Comparison of ENCODE assay signal across 25 mouse cellular contexts in genomic region chr6:80301871-80302270, GRCm38 (mm10).
A peak's percentile ranks its signal among the peaks of the same experiment; 100 is the strongest.
DNase-seq lines count a peak whose midpoint lies in the region; ATAC-seq and TF ChIP-seq lines count a peak whose summit lies in the region.
"Had no signal": no experiment of that assay in that cellular context is flagged by ENCODE, and none has a peak within 500 bp of the region (broad histone marks: within the 10 kb centered on the region; RNA-seq: fewer than 3 reads in every experiment).

No protein-coding gene starts in this region.

- no peaks in the 10 kb centered on the region for H3K79me2 ChIP-seq in MEL (ENCODE audit: control insufficient read depth, insufficient read depth, low read length, poor library complexity)

- no peak for TF ChIP-seq CTCF in MEL (IDR thresholded peaks at IDR 0.05 in 2 of 3, conservative IDR thresholded peaks at IDR 0.05 in 1 of 3; ENCODE audit: control insufficient read depth in 1 of 3, insufficient read depth in 1 of 3, low read depth in 2 of 3, low read length in 3 of 3, poor library complexity in 1 of 3, severe bottlenecking in 1 of 3)
- TF ChIP-seq CTCF in bone marrow macrophage, adult 2 months (IDR thresholded peaks at IDR 0.05; ENCODE audit: low read depth, low read length), result no peak

- no peaks in the 10 kb centered on the region for H3K9me3 ChIP-seq in MEL (replicated peaks; ENCODE audit: insufficient read depth, low read length)
- H3K9me3 ChIP-seq in forebrain, embryonic 14.5 days (replicated peaks; ENCODE audit: control insufficient read depth, low read length), result no peaks in the 10 kb centered on the region
- H3K9me3 ChIP-seq: embryonic facial prominence, embryonic 10.5 days; forebrain, embryonic 13.5 days; G1E; heart, embryonic 15.5 days had no signal

- TF ChIP-seq EP300 in MEL (IDR thresholded peaks at IDR 0.05; ENCODE audit: low read depth in 1 of 2, low read length in 2 of 2), result no peak

- H3K4me3 ChIP-seq in MEL (ENCODE audit: control insufficient read depth in 1 of 2, insufficient read depth in 1 of 2, low read depth in 2 of 2, low read length in 2 of 2), result no peak overlapping the region
- H3K4me3 ChIP-seq in bone marrow macrophage, adult 2 months (ENCODE audit: insufficient read depth, low read length), result no peak overlapping the region
- H3K4me3 ChIP-seq in forebrain, embryonic 14.5 days (ENCODE audit: low read depth, low read length), result no peak overlapping the region
- H3K4me3 ChIP-seq: embryonic facial prominence, embryonic 10.5 days; forebrain, embryonic 13.5 days; heart, adult 2 months; heart, embryonic 15.5 days had no signal

- H3K27ac ChIP-seq in MEL (ENCODE audit: control insufficient read depth, low read depth, low read length), result no peak overlapping the region
- peak overlapping the region; percentile 11; the same call in 1 of the 2 replicates for H3K27ac ChIP-seq in bone marrow macrophage, adult 2 months (ENCODE audit: insufficient read depth, low read depth, low read length)
- H3K27ac ChIP-seq in forebrain, embryonic 14.5 days (ENCODE audit: low read depth, low read length), result no peak overlapping the region
- H3K27ac ChIP-seq: embryonic facial prominence, embryonic 10.5 days; forebrain, embryonic 13.5 days; heart, adult 2 months; heart, embryonic 15.5 days had no signal

- DNase-seq in MEL (ENCODE audit: low read depth, low spot score), result peak; percentile 3
- DNase-seq in embryo, embryonic 10.5 days (ENCODE audit: low spot score), result no peak
- DNase-seq in lung, postnatal 4 days, result no peak
- DNase-seq in forebrain, embryonic 14.5 days (ENCODE audit: low spot score), result no peak
- DNase-seq: adrenal gland, postnatal 14 days; B cell, adult 2 months; cerebellum, adult 11 months; cerebellum, adult 8-10 months; cerebellum, postnatal 25 days; gastrocnemius, postnatal 10 days; heart, adult 2 months; heart, postnatal 14 days had no signal

- no peak overlapping the region for H3K4me2 ChIP-seq in forebrain, embryonic 14.5 days (ENCODE audit: low read length)
- H3K4me2 ChIP-seq: forebrain, embryonic 13.5 days; heart, embryonic 11.5 days; heart, embryonic 15.5 days had no signal

- no peak for TF ChIP-seq RAD21 in MEL (IDR thresholded peaks at IDR 0.05; ENCODE audit: low read depth, low read length)

- TF ChIP-seq POLR2A in MEL (IDR thresholded peaks at IDR 0.05; ENCODE audit: control insufficient read depth in 1 of 2, insufficient read depth in 1 of 2, low read depth in 1 of 2, low read length in 2 of 2, poor library complexity in 1 of 2), result no peak
- no peak for TF ChIP-seq POLR2A in bone marrow macrophage, adult 2 months (IDR thresholded peaks at IDR 0.05; ENCODE audit: borderline replicate concordance, low read depth, low read length)

- no peak overlapping the region for H3K9ac ChIP-seq in MEL (ENCODE audit: control insufficient read depth, low read depth, low read length, poor library complexity, severe bottlenecking)
- no peak overlapping the region for H3K9ac ChIP-seq in forebrain, embryonic 14.5 days (ENCODE audit: low read length)
- H3K9ac ChIP-seq: forebrain, embryonic 13.5 days; heart, embryonic 15.5 days had no signal

- ATAC-seq in granulocyte monocyte progenitor cell, adult 5-6 weeks (replicated peaks; ENCODE audit: poor library complexity, severe bottlenecking), result peak; percentile 98
- ATAC-seq in forebrain, embryonic 14.5 days, result no peak
- ATAC-seq: activated CD4-positive, CD25-positive, alpha-beta regulatory T cell, adult 4 months; CD4-positive, CD25-positive, alpha-beta regulatory T cell, adult 4 months; forebrain, embryonic 13.5 days; hindbrain, embryonic 16.5 days; inflammation-experienced regulatory T-cells, adult 6 months; intestine, postnatal 0 days; Patski had no signal

- H3K36me3 ChIP-seq in MEL (ENCODE audit: control insufficient read depth in 1 of 2, insufficient read depth in 2 of 2, low read length in 2 of 2), result no peaks in the 10 kb centered on the region
- no peaks in the 10 kb centered on the region for H3K36me3 ChIP-seq in forebrain, embryonic 14.5 days (ENCODE audit: control insufficient read depth, insufficient read depth, low read length)
- H3K36me3 ChIP-seq: embryonic facial prominence, embryonic 10.5 days; G1E; heart, embryonic 15.5 days had no signal

- no peaks in the 10 kb centered on the region for H3K4me1 ChIP-seq in MEL (ENCODE audit: control insufficient read depth in 1 of 2, insufficient read depth in 2 of 2, low read length in 2 of 2)
- H3K4me1 ChIP-seq in bone marrow macrophage, adult 2 months (ENCODE audit: control insufficient read depth, insufficient read depth, low read length), result peaks cover 6% of the 10 kb centered on the region
- no peaks in the 10 kb centered on the region for H3K4me1 ChIP-seq in forebrain, embryonic 14.5 days (ENCODE audit: control insufficient read depth, insufficient read depth, low read length)
- H3K4me1 ChIP-seq: embryonic facial prominence, embryonic 10.5 days; forebrain, embryonic 13.5 days; heart, embryonic 15.5 days had no signal

- no peaks in the 10 kb centered on the region for H3K27me3 ChIP-seq in MEL (ENCODE audit: control insufficient read depth in 1 of 2, insufficient read depth in 2 of 2, low read length in 2 of 2)
- H3K27me3 ChIP-seq in forebrain, embryonic 14.5 days (replicated peaks; ENCODE audit: control insufficient read depth, insufficient read depth, low read length), result no peaks in the 10 kb centered on the region
- H3K27me3 ChIP-seq: forebrain, embryonic 13.5 days; heart, embryonic 15.5 days; Patski had no signal

TF ChIP-seq in MEL, 35 proteins besides CTCF, POLR2A, EP300 and RAD21:
- TF ChIP-seq TCF12 (IDR thresholded peaks at IDR 0.05; ENCODE audit: low read depth, low read length) (no peak), E2F4 (IDR thresholded peaks at IDR 0.05; ENCODE audit: borderline replicate concordance, low read depth, low read length) (no peak)
